Mouse (Mus musculus): ENCODE data around the gene Klhl10. TPM values are rescaled to one million over a fixed set of nuclear protein-coding genes. Genes with fewer than 3 reads are reported as not detected.
A peak's percentile ranks its signal among the peaks of the same experiment; 100 is the strongest.

Gene Klhl10
- polyA plus RNA-seq, 1 experiment from 2014 or later: 0.98 TPM

GRCm38 (mm10) chr11:100413541-100413940, 28.2 kb upstream of the Klhl10 start:
- Histone ChIP-seq H3K27me3 (replicated peaks; ENCODE audit: low read depth, poor library complexity, severe bottlenecking) (peaks cover 18% of the 10 kb centered on the region; the same call in 1 of the 2 replicates), H3K4me1 (peaks cover 59% of the 10 kb centered on the region), H3K9me3 (no peaks in the 10 kb centered on the region), H3K4me3 (peak overlapping the region; percentile 71), H3K36me3 (replicated peaks) (peaks cover 37% of the 10 kb centered on the region), H3K27ac (replicated peaks) (peak overlapping the region; percentile 95)
- no peak for DNase-seq (ENCODE audit: low spot score)
- 82% methylated on average over 11 of the region's 11 CpGs for WGBS

DNA sequence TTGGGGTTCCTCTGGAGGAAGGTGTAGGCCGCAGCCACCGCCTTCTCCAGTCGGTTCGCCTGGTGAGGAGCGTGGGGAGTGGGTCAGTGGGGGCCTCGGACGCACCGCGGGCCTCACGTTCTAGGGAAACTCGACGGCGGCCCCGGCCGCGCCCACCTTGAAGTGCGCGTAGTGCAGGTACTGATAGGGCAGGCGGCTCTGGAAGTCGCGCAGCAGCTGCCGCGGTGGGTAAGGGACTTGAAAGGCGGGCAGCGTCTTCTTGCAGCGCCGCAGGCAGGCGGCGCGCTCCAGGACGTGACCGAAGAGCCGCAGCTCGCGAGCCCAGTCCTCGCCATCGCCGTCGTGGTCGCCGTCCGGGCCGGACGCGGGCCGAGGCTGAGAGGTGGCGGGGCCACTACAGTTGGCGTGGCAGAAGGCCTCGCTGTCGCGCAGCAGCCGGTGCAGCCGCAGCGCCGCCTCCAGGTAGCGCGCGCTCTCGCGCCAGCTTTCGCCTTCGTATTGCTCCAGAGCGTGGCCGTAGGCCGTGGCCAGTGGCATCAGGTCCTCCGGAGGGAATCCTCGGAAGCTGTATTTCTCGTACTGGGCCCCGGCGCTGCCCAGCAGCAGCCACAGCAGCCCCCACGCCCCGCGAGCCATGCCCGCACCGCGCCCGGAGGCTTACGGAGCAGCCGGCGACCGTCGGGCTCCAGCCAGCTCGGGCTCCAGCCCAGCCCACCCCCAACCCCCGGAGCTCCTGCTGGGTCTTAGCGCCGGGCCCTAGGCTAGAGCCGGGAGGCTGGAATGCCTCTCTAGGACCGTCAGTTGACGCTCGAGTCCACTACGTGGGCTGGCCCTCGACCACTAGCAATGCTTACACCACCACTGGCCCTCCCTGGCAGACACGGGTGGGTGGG, 27.4 kb upstream of the Klhl10 start, which contains the start of gene P3h4:
P3h4 (minus strand) TSS at position 816 of the 893 bp plus-strand sequence.
- WGBS: 1% methylated on average over 93 of the region's 93 CpGs
- peak within 1 kb of the TSS; percentile 95 for H3K27ac ChIP-seq (replicated peaks)
- H3K36me3 ChIP-seq (replicated peaks): peaks cover 33% of the 10 kb centered on the region
- no peaks in the 10 kb centered on the region for H3K9me3 ChIP-seq
- peak; percentile 94 for DNase-seq (ENCODE audit: low spot score)
- H3K27me3 ChIP-seq (replicated peaks; ENCODE audit: low read depth, poor library complexity, severe bottlenecking): peaks cover 18% of the 10 kb centered on the region; the same call in 1 of the 2 replicates
- H3K4me3 ChIP-seq: peak within 1 kb of the TSS; percentile 71
- H3K4me1 ChIP-seq: peaks cover 59% of the 10 kb centered on the region

DNA sequence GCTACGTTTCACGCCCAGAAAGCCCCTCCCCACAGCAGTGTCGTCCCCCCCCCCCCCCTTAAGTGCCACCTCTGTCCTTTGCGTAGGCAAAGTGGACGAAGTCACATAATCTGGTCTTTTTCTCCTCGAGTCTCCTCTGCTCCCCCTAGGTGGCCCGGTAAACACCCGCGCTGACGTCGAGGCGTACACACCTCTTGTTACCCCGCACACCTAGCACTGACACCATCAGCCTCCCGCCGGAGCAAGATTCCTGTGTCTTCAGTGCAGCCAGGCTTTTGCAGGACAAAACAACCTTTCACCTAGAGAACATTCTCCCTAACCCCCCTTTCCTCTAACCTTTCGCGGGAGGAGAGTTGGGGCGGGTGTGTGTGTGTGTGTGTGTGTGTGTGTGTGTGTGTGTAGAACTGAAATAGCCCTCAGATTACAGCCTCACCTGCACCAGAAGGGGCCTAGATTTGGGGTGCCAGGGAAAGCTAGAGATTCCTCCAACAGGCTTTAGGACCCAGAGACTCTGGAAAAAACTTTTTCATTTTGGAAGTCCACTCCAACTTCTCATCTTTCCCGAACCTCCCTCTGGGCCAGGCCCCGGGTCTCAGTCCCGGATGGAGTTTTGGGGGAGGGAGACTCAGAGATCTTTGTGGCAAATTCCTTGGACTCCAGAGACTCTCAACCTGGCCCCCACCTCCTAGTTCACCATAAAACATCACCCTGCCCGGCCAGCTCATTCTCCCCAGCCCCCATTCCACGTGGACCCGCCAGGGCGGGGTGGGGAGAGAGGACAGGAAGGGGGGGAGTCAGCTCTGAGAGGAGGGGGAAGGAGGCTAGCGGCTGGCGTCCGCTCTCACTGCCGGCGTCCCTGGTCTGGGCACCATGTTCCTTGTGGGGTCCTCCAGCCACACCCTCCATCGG, 26.5 kb upstream of the Klhl10 start, which contains the start of gene Fkbp10:
Fkbp10 (plus strand) TSS at position 784 of the 909 bp plus-strand sequence.
- Histone ChIP-seq H3K36me3 (replicated peaks) (peaks cover 29% of the 10 kb centered on the region), H3K4me3 (peak within 1 kb of the TSS; percentile 71), H3K27ac (replicated peaks) (peak within 1 kb of the TSS; percentile 95), H3K27me3 (replicated peaks; ENCODE audit: low read depth, poor library complexity, severe bottlenecking) (peaks cover 18% of the 10 kb centered on the region; the same call in 1 of the 2 replicates), H3K4me1 (peaks cover 59% of the 10 kb centered on the region), H3K9me3 (no peaks in the 10 kb centered on the region)
- under 1% methylated on average over 31 of the region's 31 CpGs for WGBS
- DNase-seq (ENCODE audit: low spot score): peak; percentile 85

GRCm38 (mm10) chr11:100421537-100421936, 20.2 kb upstream of the Klhl10 start:
- peaks cover 4% of the 10 kb centered on the region; the same call in 1 of the 2 replicates for H3K27me3 ChIP-seq (replicated peaks; ENCODE audit: low read depth, poor library complexity, severe bottlenecking)
- peaks cover 17% of the 10 kb centered on the region for H3K4me1 ChIP-seq
- H3K9me3 ChIP-seq: no peaks in the 10 kb centered on the region
- no peak for DNase-seq (ENCODE audit: low spot score)
- no peak overlapping the region for H3K4me3 ChIP-seq
- WGBS: 43% methylated on average over 8 of the region's 8 CpGs
- peaks cover 67% of the 10 kb centered on the region for H3K36me3 ChIP-seq (replicated peaks)
- H3K27ac ChIP-seq (replicated peaks): no peak overlapping the region

DNA sequence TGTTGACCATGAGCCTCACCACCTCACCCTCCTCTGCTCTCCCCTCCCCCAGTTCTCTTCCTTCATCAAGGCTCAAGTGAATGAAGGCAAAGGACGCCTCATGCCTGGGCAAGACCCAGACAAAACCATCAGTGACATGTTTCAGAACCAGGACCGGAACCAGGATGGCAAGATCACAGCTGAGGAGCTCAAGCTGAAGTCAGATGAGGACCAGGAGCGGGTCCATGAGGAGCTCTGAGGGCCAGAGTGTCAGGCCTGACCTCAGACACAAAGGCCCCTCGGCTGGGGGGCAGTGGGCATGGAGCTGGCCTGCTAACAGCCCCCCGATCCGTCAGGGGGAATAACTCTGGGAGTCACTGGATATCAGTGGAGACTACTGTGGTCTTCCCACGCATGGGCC, 17.9 kb upstream of the Klhl10 start:
- peaks cover 82% of the 10 kb centered on the region for H3K36me3 ChIP-seq (replicated peaks)
- 92% methylated on average over 7 of the region's 7 CpGs for WGBS
- no peak for DNase-seq (ENCODE audit: low spot score)

DNA sequence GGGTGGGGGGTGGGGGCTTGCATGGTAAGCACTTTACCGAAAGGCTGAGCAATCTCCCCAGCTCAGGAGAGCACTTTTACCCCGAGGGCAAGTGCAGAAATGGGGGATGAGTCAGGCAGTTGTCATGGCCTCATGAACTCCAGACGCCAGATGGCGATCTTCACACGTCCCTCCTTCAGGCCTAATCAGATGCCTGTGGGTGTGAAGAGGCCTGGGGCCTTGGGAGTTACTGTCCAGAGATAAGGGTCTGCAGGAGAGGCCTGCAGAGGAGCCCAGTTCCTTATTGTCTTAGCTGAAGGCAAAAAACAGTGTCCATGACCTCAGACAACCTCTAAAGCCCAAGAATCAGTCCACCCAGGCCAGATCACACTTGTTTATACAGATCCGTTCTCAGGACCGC, 15.9 kb upstream of the Klhl10 start:
- WGBS: 42% methylated on average over 7 of the region's 7 CpGs
- H3K27me3 ChIP-seq (replicated peaks; ENCODE audit: low read depth, poor library complexity, severe bottlenecking): no peaks in the 10 kb centered on the region
- H3K4me1 ChIP-seq: 0 out of 2 replicates have a peak, but pooled peaks cover 8% of the 10 kb centered on the region
- peak; percentile 46 for DNase-seq (ENCODE audit: low spot score)
- H3K4me3 ChIP-seq: no peak overlapping the region
- H3K36me3 ChIP-seq (replicated peaks): peaks cover 88% of the 10 kb centered on the region
- H3K27ac ChIP-seq (replicated peaks): no peak overlapping the region
- H3K9me3 ChIP-seq: no peaks in the 10 kb centered on the region

More for the DNA sequence above, 17.9 kb upstream of the Klhl10 start:
- Histone ChIP-seq H3K27ac (replicated peaks) (no peak overlapping the region), H3K9me3 (no peaks in the 10 kb centered on the region), H3K4me1 (0 out of 2 replicates have a peak, but pooled peaks cover 9% of the 10 kb centered on the region), H3K4me3 (no peak overlapping the region), H3K27me3 (replicated peaks; ENCODE audit: low read depth, poor library complexity, severe bottlenecking) (no peaks in the 10 kb centered on the region)

- H3K27me3 ChIP-seq (replicated peaks; ENCODE audit: low read depth, poor library complexity, severe bottlenecking): no peaks in the 10 kb centered on the region
- H3K4me3 ChIP-seq: no peak overlapping the region
- peaks cover 88% of the 10 kb centered on the region for H3K36me3 ChIP-seq (replicated peaks)
- H3K4me1 ChIP-seq: no peaks in the 10 kb centered on the region
- no peaks in the 10 kb centered on the region for H3K9me3 ChIP-seq
- no peak overlapping the region for H3K27ac ChIP-seq (replicated peaks)
- DNase-seq (ENCODE audit: low spot score): no peak
- 95% methylated on average over 3 of the region's 3 CpGs for WGBS
These were observed 14.9 kb upstream of the Klhl10 start for GRCm38 (mm10) chr11:100426820-100427219.

- WGBS: 83% methylated on average over 9 of the region's 9 CpGs
- H3K27me3 ChIP-seq (replicated peaks; ENCODE audit: low read depth, poor library complexity, severe bottlenecking): no peaks in the 10 kb centered on the region
- no peaks in the 10 kb centered on the region for H3K9me3 ChIP-seq
- no peak overlapping the region for H3K27ac ChIP-seq (replicated peaks)
- no peak for DNase-seq (ENCODE audit: low spot score)
- H3K4me1 ChIP-seq: no peaks in the 10 kb centered on the region
- no peak overlapping the region for H3K4me3 ChIP-seq
- H3K36me3 ChIP-seq (replicated peaks): peaks cover 86% of the 10 kb centered on the region
These were observed 13.0 kb upstream of the Klhl10 start for GRCm38 (mm10) chr11:100428612-100429199.

DNA sequence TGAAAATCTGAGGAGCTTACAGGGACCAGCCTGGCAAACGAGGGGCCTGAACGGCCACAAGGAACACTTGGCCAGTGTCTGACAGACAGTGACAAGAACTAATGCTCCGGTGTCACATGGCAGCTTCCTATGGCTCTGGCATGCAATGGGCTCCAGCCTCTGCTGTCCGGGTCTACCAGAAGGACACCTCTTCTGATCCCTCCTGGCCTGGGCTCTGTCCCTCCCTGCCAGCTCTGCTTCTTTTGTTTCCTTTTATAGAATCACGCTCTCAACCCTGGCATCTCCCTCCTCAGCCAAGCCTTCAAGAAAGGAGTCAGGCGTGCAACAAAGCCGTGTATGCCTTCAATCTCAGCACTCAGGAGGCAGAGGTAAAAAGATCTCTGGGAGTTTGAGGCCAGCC, 11.7 kb upstream of the Klhl10 start:
- no peak overlapping the region for H3K27ac ChIP-seq (replicated peaks)
- H3K4me1 ChIP-seq: no peaks in the 10 kb centered on the region
- no peak for DNase-seq (ENCODE audit: low spot score)
- WGBS: 92% methylated on average over 7 of the region's 7 CpGs
- peaks cover 84% of the 10 kb centered on the region for H3K36me3 ChIP-seq (replicated peaks)
- no peak overlapping the region for H3K4me3 ChIP-seq
- no peaks in the 10 kb centered on the region for H3K27me3 ChIP-seq (replicated peaks; ENCODE audit: low read depth, poor library complexity, severe bottlenecking)
- H3K9me3 ChIP-seq: no peaks in the 10 kb centered on the region

DNA sequence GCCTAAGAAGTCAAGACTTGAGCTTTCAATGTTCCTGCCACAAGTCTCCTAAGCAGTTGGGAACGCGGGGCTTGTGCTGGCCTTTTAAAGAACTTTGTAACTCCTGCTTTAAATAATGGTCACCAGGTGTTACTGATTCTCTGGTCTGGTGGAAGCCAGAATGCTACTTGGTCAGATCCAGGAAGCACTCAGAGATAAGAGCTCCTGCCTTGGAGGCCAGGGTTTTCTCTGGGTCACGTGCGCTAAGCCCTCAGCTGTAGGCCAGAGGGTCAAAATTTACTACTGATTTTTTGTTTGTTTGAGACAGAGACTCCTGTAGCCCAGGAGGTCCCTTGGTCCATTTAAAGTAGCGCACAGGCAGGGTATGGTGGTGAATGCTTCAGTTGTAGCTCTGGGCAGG, 9.7 kb upstream of the Klhl10 start:
- H3K27ac ChIP-seq (replicated peaks): no peak overlapping the region
- 94% methylated on average over 5 of the region's 5 CpGs for WGBS
- no peak overlapping the region for H3K4me3 ChIP-seq
- peaks cover 6% of the 10 kb centered on the region for H3K4me1 ChIP-seq
- no peaks in the 10 kb centered on the region for H3K9me3 ChIP-seq
- no peaks in the 10 kb centered on the region for H3K27me3 ChIP-seq (replicated peaks; ENCODE audit: low read depth, poor library complexity, severe bottlenecking)
- no peak for DNase-seq (ENCODE audit: low spot score)
- peaks cover 89% of the 10 kb centered on the region for H3K36me3 ChIP-seq (replicated peaks)

DNA sequence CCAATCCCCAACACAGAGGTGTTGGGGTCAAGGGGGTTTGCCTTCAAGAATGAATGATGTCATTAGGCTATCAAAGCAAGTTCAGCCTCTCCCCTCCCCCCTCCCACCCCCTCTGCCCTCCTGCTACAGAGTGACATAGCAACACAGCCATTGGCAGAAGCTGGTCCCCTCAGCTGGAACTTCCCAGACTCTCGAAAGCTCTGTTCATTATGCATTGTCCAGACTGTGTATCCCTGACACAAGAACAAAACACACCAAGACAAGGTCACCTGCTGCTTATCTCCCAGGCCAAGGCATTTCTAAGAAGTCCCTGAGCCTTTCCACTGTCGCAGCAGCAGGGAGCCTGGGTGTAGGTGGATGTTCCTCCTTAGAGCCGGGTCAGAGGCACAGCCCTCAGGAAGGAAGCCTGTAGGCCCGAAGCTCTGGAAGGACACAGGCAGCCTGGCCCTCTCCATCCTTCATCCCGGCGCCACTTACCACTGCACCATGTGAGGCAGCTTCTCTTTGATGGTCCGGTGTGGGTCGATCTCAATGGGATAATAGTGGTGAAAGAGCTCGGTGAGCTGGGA, 6.0 kb upstream of the Klhl10 start:
- H3K27me3 ChIP-seq (replicated peaks; ENCODE audit: low read depth, poor library complexity, severe bottlenecking): no peaks in the 10 kb centered on the region
- 69% methylated on average over 9 of the region's 9 CpGs for WGBS
- no peak overlapping the region for H3K27ac ChIP-seq (replicated peaks)
- peaks cover 86% of the 10 kb centered on the region for H3K36me3 ChIP-seq (replicated peaks)
- DNase-seq (ENCODE audit: low spot score): no peak
- H3K4me3 ChIP-seq: no peak overlapping the region
- H3K4me1 ChIP-seq: peaks cover 15% of the 10 kb centered on the region
- H3K9me3 ChIP-seq: no peaks in the 10 kb centered on the region

- no peak for DNase-seq (ENCODE audit: low spot score)
- H3K9me3 ChIP-seq: no peaks in the 10 kb centered on the region
- peaks cover 27% of the 10 kb centered on the region for H3K4me1 ChIP-seq
- no peak overlapping the region for H3K4me3 ChIP-seq
- 87% methylated on average over 1 of the region's 1 CpGs for WGBS
- peaks cover 66% of the 10 kb centered on the region for H3K36me3 ChIP-seq (replicated peaks)
- no peak overlapping the region for H3K27ac ChIP-seq (replicated peaks)
- no peaks in the 10 kb centered on the region for H3K27me3 ChIP-seq (replicated peaks; ENCODE audit: low read depth, poor library complexity, severe bottlenecking)
These were observed 3.8 kb upstream of the Klhl10 start for GRCm38 (mm10) chr11:100437901-100438300.
